Mouse (Mus musculus) large intestine, adult 2 months (tissue): ENCODE data around the gene Pds5b. TPM values are rescaled to one million over a fixed set of nuclear protein-coding genes. Genes with fewer than 3 reads are reported as not detected.
"Not testable (repeated sequence)": the region's sequence is repeated elsewhere in the genome, so short reads cannot be mapped to it uniquely, and the experiment has no call there.

Source experiments
- DNase-seq: peaks from one replicate; pipeline ENCODE4 v3.0.0-alpha.2; 2012; ENCODE audit warnings: low read depth, low spot score
- WGBS: fragments of 180-500 bp; shearing (Covaris S2); methylation state at CpG from one replicate; pipeline ENCODE4 v1.1.7; 2018; 5-methylcytosine and 5-hydroxymethylcytosine counted together
- polyA plus RNA-seq: library from polyadenylated mRNA; depleted of rRNA; stranded (reverse); fragments of >200 nt; gene quantifications from 2 replicates; pipeline ENCODE4 v1.2.3, GENCODE M21; 2012

Gene Pds5b
- polyA plus RNA-seq, 1 experiment = 2.6 TPM

- no peak for DNase-seq
Observed at GRCm38 (mm10) chr5:150690685-150691084, 17.1 kb downstream of the Pds5b start.

- WGBS = 93% methylated on average over 2 of the region's 2 CpGs
- DNase-seq = no peak
Observed at GRCm38 (mm10) chr5:150693277-150693676, 19.7 kb downstream of the Pds5b start.

GRCm38 (mm10) chr5:150702714-150703113, 29.2 kb downstream of the Pds5b start:
- 24% methylated on average over 2 of the region's 2 CpGs for WGBS
- peak; percentile 14 for DNase-seq

GRCm38 (mm10) chr5:150706651-150707050, 33.1 kb downstream of the Pds5b start:
- DNase-seq = not testable (repeated sequence)
- WGBS = 27% methylated on average over 1 of the region's 1 CpGs

- not testable (repeated sequence) for DNase-seq
- 90% methylated on average over 3 of the region's 3 CpGs for WGBS
Observed at GRCm38 (mm10) chr5:150707181-150707580, 33.6 kb downstream of the Pds5b start.

- 86% methylated on average over 4 of the region's 4 CpGs for WGBS
- DNase-seq = no peak
Observed at GRCm38 (mm10) chr5:150711503-150711902, 38.0 kb downstream of the Pds5b start.

GRCm38 (mm10) chr5:150713431-150713830, 39.9 kb downstream of the Pds5b start:
- no peak for DNase-seq

- DNase-seq = peak; percentile 14
- 17% methylated on average over 4 of the region's 4 CpGs for WGBS
Observed at GRCm38 (mm10) chr5:150717775-150718174, 44.2 kb downstream of the Pds5b start.

- WGBS = 93% methylated on average over 1 of the region's 1 CpGs
- DNase-seq = no peak
Observed at GRCm38 (mm10) chr5:150724641-150725040, 51.1 kb downstream of the Pds5b start.

- 94% methylated on average over 3 of the region's 3 CpGs for WGBS
- not testable (repeated sequence) for DNase-seq
Observed at GRCm38 (mm10) chr5:150737028-150737427, 63.5 kb downstream of the Pds5b start.

- WGBS = 86% methylated on average over 7 of the region's 7 CpGs
- DNase-seq = no peak
Observed at GRCm38 (mm10) chr5:150739311-150739710, 65.8 kb downstream of the Pds5b start.

GRCm38 (mm10) chr5:150740597-150740996, 67.1 kb downstream of the Pds5b start:
- no peak for DNase-seq
- 96% methylated on average over 1 of the region's 2 CpGs for WGBS

GRCm38 (mm10) chr5:150756623-150757022, 83.1 kb downstream of the Pds5b start:
- WGBS = 90% methylated on average over 5 of the region's 5 CpGs

GRCm38 (mm10) chr5:150772403-150772802, 98.9 kb downstream of the Pds5b start:
- no peak for DNase-seq
- 70% methylated on average over 5 of the region's 5 CpGs for WGBS

More at GRCm38 (mm10) chr5:150756623-150757022, 83.1 kb downstream of the Pds5b start:
- DNase-seq = no peak

- DNase-seq = no peak
Observed at GRCm38 (mm10) chr5:150773083-150773482, 99.5 kb downstream of the Pds5b start.

GRCm38 (mm10) chr5:150788261-150788660, 114.7 kb downstream of the Pds5b start:
- DNase-seq = no peak
- WGBS = over 99% methylated on average over 4 of the region's 4 CpGs

- 97% methylated on average over 2 of the region's 2 CpGs for WGBS
- no peak for DNase-seq
Observed at GRCm38 (mm10) chr5:150789039-150789438, 115.5 kb downstream of the Pds5b start.

- no peak for DNase-seq
- 78% methylated on average over 6 of the region's 6 CpGs for WGBS
Observed at GRCm38 (mm10) chr5:150794181-150794580, 120.6 kb downstream of the Pds5b start.

GRCm38 (mm10) chr5:150800056-150800455, 126.5 kb downstream of the Pds5b start:
- DNase-seq = no peak
- 84% methylated on average over 2 of the region's 2 CpGs for WGBS

GRCm38 (mm10) chr5:150814111-150814990, 140.8 kb downstream of the Pds5b start:
- DNase-seq = no peak
- 85% methylated on average over 13 of the region's 13 CpGs for WGBS

- no peak for DNase-seq
- WGBS = 83% methylated on average over 4 of the region's 4 CpGs
Observed at GRCm38 (mm10) chr5:150815400-150815799, 141.9 kb downstream of the Pds5b start.
